8 mouse cellular contexts compared by ENCODE assay signal in the genomic region with DNA sequence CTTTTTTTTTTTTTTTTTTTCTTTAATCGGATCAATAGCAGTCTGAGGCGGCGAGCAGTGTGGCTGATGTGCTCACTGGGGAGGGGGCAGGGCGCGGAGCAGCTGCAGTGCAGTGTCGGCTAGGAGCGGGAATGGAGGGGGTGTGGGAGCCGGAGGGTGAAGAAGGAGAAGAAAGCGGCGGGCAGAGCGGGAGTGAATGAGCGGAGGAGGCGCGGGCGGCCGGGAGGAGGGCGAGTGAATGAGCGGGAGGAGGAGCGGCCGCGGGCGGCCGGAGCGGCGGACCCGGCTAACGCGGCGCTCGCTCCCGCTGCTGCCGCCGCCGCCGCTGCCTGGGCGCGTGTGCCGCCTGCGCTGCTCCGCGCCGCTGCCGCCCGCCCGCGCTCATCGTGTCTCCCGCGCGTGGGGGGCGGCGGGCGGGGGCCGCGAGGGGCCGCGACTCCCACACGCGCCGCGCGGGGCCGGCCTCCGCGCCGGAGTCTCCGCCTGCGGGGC. TPM values are rescaled to one million over a fixed set of nuclear protein-coding genes. Genes with fewer than 3 reads are reported as not detected.
DNase-seq lines count a peak whose midpoint lies in the region; ATAC-seq and TF ChIP-seq lines count a peak whose summit lies in the region.

A gene (minus strand): TSS at position 74 of the 492 bp plus-strand sequence.

- H3K9me3 ChIP-seq in embryonic facial prominence, embryonic 13.5 days, result no peaks in the 10 kb centered on the region
- no peaks in the 10 kb centered on the region for H3K9me3 ChIP-seq in limb, embryonic 14.5 days (ENCODE audit: control insufficient read depth, low read length)

- TF ChIP-seq POLR2A in spleen, adult 2 months (IDR thresholded peaks at IDR 0.05; ENCODE audit: low read depth, low read length), result no peak
- TF ChIP-seq POLR2A in limb, embryonic 14.5 days (IDR thresholded peaks at IDR 0.05; ENCODE audit: borderline replicate concordance, extremely low read depth, insufficient read depth, insufficient read length), result no peak
- no peak for TF ChIP-seq POLR2A in myocyte (IDR thresholded peaks at IDR 0.05; ENCODE audit: insufficient read length, low read depth)

- WGBS in spleen, adult 2 months, result 5% methylated on average over 59 of the region's 68 CpGs
- 0% methylated on average over 17 of the region's 68 CpGs for WGBS in embryonic facial prominence, embryonic 13.5 days
- WGBS in limb, embryonic 14.5 days, result under 1% methylated on average over 20 of the region's 68 CpGs

- no peak within 1 kb of the TSS for H3K27ac ChIP-seq in spleen, adult 2 months (ENCODE audit: insufficient read depth, low read length)
- peak within 1 kb of the TSS; percentile 73 for H3K27ac ChIP-seq in embryonic facial prominence, embryonic 13.5 days
- peak within 1 kb of the TSS; percentile 74 for H3K27ac ChIP-seq in limb, embryonic 14.5 days (replicated peaks; ENCODE audit: low read depth, low read length)

- no peak for TF ChIP-seq CTCF in spleen, adult 2 months (IDR thresholded peaks at IDR 0.05; ENCODE audit: extremely low read depth, insufficient read depth, insufficient read length, insufficient replicate concordance)

- H3K36me3 ChIP-seq in spleen, adult 2 months (ENCODE audit: control insufficient read depth, insufficient read depth, low read length), result no peaks in the 10 kb centered on the region
- H3K36me3 ChIP-seq in embryonic facial prominence, embryonic 13.5 days, result no peaks in the 10 kb centered on the region
- no peaks in the 10 kb centered on the region for H3K36me3 ChIP-seq in limb, embryonic 14.5 days (ENCODE audit: control insufficient read depth, insufficient read depth, low read length)
- no peaks in the 10 kb centered on the region for H3K36me3 ChIP-seq in myocyte (ENCODE audit: control insufficient read depth, insufficient read depth)

- no peaks in the 10 kb centered on the region for H3K4me1 ChIP-seq in spleen, adult 2 months (ENCODE audit: control insufficient read depth, insufficient read depth, insufficient read length)
- 0 out of 2 replicates have a peak, but pooled peaks cover 5% of the 10 kb centered on the region for H3K4me1 ChIP-seq in embryonic facial prominence, embryonic 13.5 days
- H3K4me1 ChIP-seq in limb, embryonic 14.5 days (ENCODE audit: control insufficient read depth, insufficient read depth, low read length), result no peaks in the 10 kb centered on the region; the same call in 1 of the 2 replicates

- peak within 1 kb of the TSS; percentile 30; the same call in 1 of the 2 replicates for H3K4me3 ChIP-seq in spleen, adult 2 months (ENCODE audit: extremely low read depth, insufficient read depth, insufficient read length)
- H3K4me3 ChIP-seq in embryonic facial prominence, embryonic 13.5 days, result peak within 1 kb of the TSS; percentile 78
- peak within 1 kb of the TSS; percentile 77 for H3K4me3 ChIP-seq in limb, embryonic 14.5 days (replicated peaks; ENCODE audit: low read length)
- peak within 1 kb of the TSS; percentile 12 for H3K4me3 ChIP-seq in myocyte

- ATAC-seq in embryonic facial prominence, embryonic 13.5 days (ENCODE audit: insufficient number of reproducible peaks, insufficient read depth, low FRiP score, low TSS enrichment, low read depth), result peak; percentile 84
- peak; percentile 76 for ATAC-seq in limb, embryonic 14.5 days (ENCODE audit: low FRiP score, low read depth)

- DNase-seq in spleen, adult 2 months (ENCODE audit: low read depth in 1 of 2, low spot score in 2 of 2), result peak in 1 of 2 experiments; percentile 3
- DNase-seq in spleen, postnatal 14 days (ENCODE audit: low spot score in 2 of 2), result no peak
- peak; percentile 52 to 53 for DNase-seq in heart, adult 9 months (ENCODE audit: low spot score in 2 of 2)
- DNase-seq in kidney, adult 9 months, result peak; percentile 32
- peak; percentile 66 for DNase-seq in limb, embryonic 14.5 days (ENCODE audit: low spot score)
- DNase-seq in thymus, postnatal 25 days, result peak; percentile 1

- H3K79me2 ChIP-seq in myocyte (ENCODE audit: control insufficient read depth, insufficient read depth), result no peaks in the 10 kb centered on the region

- no peak within 1 kb of the TSS for H3ac ChIP-seq in myocyte (ENCODE audit: control insufficient read depth, insufficient read length)

- peaks cover 7% of the 10 kb centered on the region for H3K27me3 ChIP-seq in spleen, adult 2 months (ENCODE audit: control insufficient read depth, insufficient read depth, low read length)
- H3K27me3 ChIP-seq in embryonic facial prominence, embryonic 13.5 days, result peaks cover 23% of the 10 kb centered on the region
- 0 out of 2 replicates have a peak, but pooled peaks cover 13% of the 10 kb centered on the region for H3K27me3 ChIP-seq in limb, embryonic 14.5 days (ENCODE audit: control insufficient read depth, insufficient read depth, low read length)
- peaks cover 22% of the 10 kb centered on the region for H3K27me3 ChIP-seq in myocyte (ENCODE audit: control insufficient read depth, insufficient read depth, insufficient read length)

- H3K4me2 ChIP-seq in embryonic facial prominence, embryonic 13.5 days, result peak within 1 kb of the TSS; percentile 89
- peak within 1 kb of the TSS; percentile 92 for H3K4me2 ChIP-seq in limb, embryonic 14.5 days (replicated peaks; ENCODE audit: low read depth, low read length, severe bottlenecking)
- peak within 1 kb of the TSS; percentile 63 for H3K4me2 ChIP-seq in myocyte (ENCODE audit: low read depth)

- peak within 1 kb of the TSS; percentile 75 for H3K9ac ChIP-seq in embryonic facial prominence, embryonic 13.5 days
- peak within 1 kb of the TSS; percentile 71 for H3K9ac ChIP-seq in limb, embryonic 14.5 days (ENCODE audit: low read depth, low read length, severe bottlenecking)

TF ChIP-seq in myocyte, 11 proteins besides CTCF, POLR2A, EP300 and RAD21:
- no peak for TF ChIP-seq REST (IDR thresholded peaks at IDR 0.05; ENCODE audit: insufficient read depth, insufficient read length)
- TF ChIP-seq USF1 (IDR thresholded peaks at IDR 0.05; ENCODE audit: low read depth), result no peak
- TF ChIP-seq SRF (IDR thresholded peaks at IDR 0.05; ENCODE audit: control insufficient read depth, insufficient read length, low read depth), result no peak
- no peak for TF ChIP-seq POLR2AphosphoS2 (IDR thresholded peaks at IDR 0.05; ENCODE audit: insufficient read length, low read depth)
- peak in 1 of 3 experiments; percentile 43 for TF ChIP-seq MYOG (IDR thresholded peaks at IDR 0.05; ENCODE audit: control insufficient read depth in 1 of 3, insufficient read depth in 1 of 3, insufficient read length in 2 of 3, low read depth in 2 of 3)
- no peak for TF ChIP-seq CEBPB (IDR thresholded peaks at IDR 0.05; ENCODE audit: insufficient read depth, poor library complexity, severe bottlenecking)

RNA-seq across cellular contexts. Expression of the gene that starts here (rescaled TPM):
- 0.23 and 0.33 TPM in 2 replicates for polyA plus RNA-seq in spleen, adult 2 months (2012; rRNA removed)
- 2.8 TPM in 2 replicates for polyA plus RNA-seq in embryonic facial prominence, embryonic 13.5 days (2015; fragmentation: Nextera tagmentation; extraction: Ambion mirVana)
- polyA plus RNA-seq in limb, embryonic 14.5 days (2012; rRNA removed), result 6.1 and 7.2 TPM in 2 replicates
- polyA plus RNA-seq in limb, embryonic 14.5 days (2014; fragmentation: Nextera tagmentation; extraction: Ambion mirVana), result 3.3 and 4.6 TPM in 2 replicates
- polyA plus RNA-seq in myocyte (2012; fragmentation: generic; extraction: Trizol), result not detected

Comparison
In these comparisons a context has a peak if more than half of its experiments do, and no peak if none do; other contexts are left out.
1. DNase-seq: peak in heart, adult 9 months (2 of 2), kidney, adult 9 months (single experiment), limb, embryonic 14.5 days (single experiment) and thymus, postnatal 25 days (single experiment); none in spleen, postnatal 14 days (0 of 2).
2. H3K4me3 ChIP-seq: peak in every context shown above with its lines; median percentile 78 in embryonic facial prominence, embryonic 13.5 days; 77 in limb, embryonic 14.5 days; 30 in spleen, adult 2 months; 12 in myocyte.
3. Peak in every context shown above with its lines, with median percentiles within 50 percentile points of each other: H3K4me2 ChIP-seq.